Mouse (Mus musculus) CH12.LX (cell line): ENCODE measurements around the gene Rnf31. TPM values are rescaled to one million over a fixed set of nuclear protein-coding genes. Genes with fewer than 3 reads are reported as not detected.

Experiments used
- DNase-seq: peaks from one replicate; pipeline ENCODE4 v3.0.0-alpha.2; 2013; ENCODE audit errors: extremely low read depth
- H3K27ac ChIP-seq: 2 replicates; pipeline ENCODE4 v1.5.1; 2012; ENCODE audit warnings: low read depth, mild to moderate bottlenecking, control low read depth, moderate library complexity; ENCODE audit not compliant: insufficient read depth
- H3K27me3 ChIP-seq: replicated peaks from 2 replicates; pipeline ENCODE3; 2012; ENCODE audit warnings: inconsistent platforms
- H3K36me3 ChIP-seq, 2 experiments: replicated peaks in 1 of 2; 2 replicates each; pipeline versions ENCODE3 to v1.6.1; 2012; ENCODE audit warnings: inconsistent platforms in 1 of 2, low read length in 1 of 2, mild to moderate bottlenecking in 1 of 2, mixed read lengths in 1 of 2, moderate library complexity in 1 of 2; ENCODE audit not compliant: control insufficient read depth in 1 of 2, insufficient read depth in 1 of 2
- H3K4me1 ChIP-seq, 2 experiments: 2 replicates each; pipeline ENCODE4 v1.6.1; 2012; ENCODE audit warnings: inconsistent platforms in 1 of 2, moderate library complexity in 1 of 2; ENCODE audit not compliant: insufficient read depth in 2 of 2, control insufficient read depth in 1 of 2
- H3K4me2 ChIP-seq: 2 replicates; pipeline ENCODE4 v1.6.1; 2012; ENCODE audit warnings: low read depth, mild to moderate bottlenecking, control low read depth; ENCODE audit not compliant: poor library complexity, insufficient read depth, severe bottlenecking
- H3K4me3 ChIP-seq, 3 experiments: fragments of 150-350 bp in 1 of 3; sonication (generic) in 1 of 3; replicated peaks in 1 of 3; 2 replicates each; pipeline versions ENCODE3 to v1.5.1; 2011 to 2012; ENCODE audit warnings: low read depth in 2 of 3, low read length in 2 of 3, mild to moderate bottlenecking in 2 of 3, moderate library complexity in 2 of 3, control low read depth in 1 of 3, improper control_type of control experiment in 1 of 3, inconsistent platforms in 1 of 3, mixed read lengths in 1 of 3; ENCODE audit not compliant: poor library complexity in 1 of 3
- H3K79me2 ChIP-seq: replicated peaks from 2 replicates; pipeline ENCODE4 v1.6.1; 2012; ENCODE audit warnings: mild to moderate bottlenecking, moderate library complexity; ENCODE audit not compliant: control insufficient read depth, poor library complexity, insufficient read depth, severe bottlenecking; ENCODE audit errors: extremely low read depth
- H3K9ac ChIP-seq: 2 replicates; pipeline ENCODE4 v1.6.1; 2012; ENCODE audit warnings: low read depth, mild to moderate bottlenecking, control low read depth, moderate library complexity; ENCODE audit not compliant: insufficient read depth
- H3K9me3 ChIP-seq: replicated peaks from 2 replicates; pipeline ENCODE3; 2012; ENCODE audit warnings: low read length, inconsistent platforms, mixed read lengths
- BHLHE40 ChIP-seq: IDR thresholded peaks from 2 replicates; pipeline ENCODE4 v1.6.1; 2011; ENCODE audit warnings: mild to moderate bottlenecking, low read depth, low read length, improper control_type of control experiment
- CTCF ChIP-seq, 2 experiments: IDR thresholded peaks in 1 of 2; conservative IDR thresholded peaks in 1 of 2; 2 replicates each; pipeline ENCODE4 v1.5.1; 2011 to 2012; ENCODE audit warnings: low read depth in 2 of 2, low read length in 2 of 2, improper control_type of control experiment in 1 of 2, inconsistent platforms in 1 of 2, mild to moderate bottlenecking in 1 of 2, moderate library complexity in 1 of 2
- ELF1 ChIP-seq: IDR thresholded peaks from 2 replicates; pipeline ENCODE4 v1.6.1; 2014; ENCODE audit warnings: low read depth, mild to moderate bottlenecking, inconsistent platforms, low read length, improper control_type of control experiment
- ETS1 ChIP-seq: conservative IDR thresholded peaks from 2 replicates; pipeline ENCODE4 v1.6.1; 2012; ENCODE audit warnings: low read depth, mild to moderate bottlenecking, inconsistent platforms, low read length, improper control_type of control experiment, moderate library complexity
- KAT2A ChIP-seq: IDR thresholded peaks from 2 replicates; pipeline ENCODE4 v1.6.1; 2012; ENCODE audit warnings: low read length, improper control_type of control experiment, inconsistent platforms; ENCODE audit not compliant: insufficient replicate concordance
- MAX ChIP-seq: IDR thresholded peaks from 2 replicates; pipeline ENCODE4 v1.6.1; 2011; ENCODE audit warnings: low read length, improper control_type of control experiment
- MAZ ChIP-seq: IDR thresholded peaks from 2 replicates; pipeline ENCODE4 v1.6.1; 2012; ENCODE audit warnings: low read depth, mild to moderate bottlenecking, inconsistent platforms, low read length, improper control_type of control experiment, moderate library complexity
- MYC ChIP-seq: IDR thresholded peaks from 2 replicates; pipeline ENCODE4 v1.6.1; 2011; ENCODE audit warnings: low read depth, mild to moderate bottlenecking, improper control_type of control experiment, low read length
- PAX5 ChIP-seq: IDR thresholded peaks from 2 replicates; pipeline ENCODE4 v1.6.1; 2012; ENCODE audit warnings: low read length, inconsistent platforms, mixed read lengths
- POLR2A ChIP-seq: IDR thresholded peaks from 2 replicates; pipeline ENCODE4 v1.6.1; 2011; ENCODE audit warnings: low read depth, mild to moderate bottlenecking, improper control_type of control experiment, low read length
- POLR2AphosphoS2 ChIP-seq: IDR thresholded peaks from 2 replicates; pipeline ENCODE4 v1.6.1; 2011; ENCODE audit warnings: low read depth, low read length, improper control_type of control experiment
- RAD21 ChIP-seq: IDR thresholded peaks from 2 replicates; pipeline ENCODE4 v1.6.1; 2011; ENCODE audit warnings: low read depth, mild to moderate bottlenecking, low read length, improper control_type of control experiment, moderate library complexity
- RCOR1 ChIP-seq: conservative IDR thresholded peaks from 2 replicates; pipeline ENCODE4 v1.6.1; 2012; ENCODE audit warnings: low read depth, mild to moderate bottlenecking, inconsistent platforms, low read length, improper control_type of control experiment
- SIN3A ChIP-seq: IDR thresholded peaks from 2 replicates; pipeline ENCODE4 v1.6.1; 2012; ENCODE audit warnings: low read length, improper control_type of control experiment, inconsistent platforms
- SMC3 ChIP-seq: IDR thresholded peaks from 2 replicates; pipeline ENCODE4 v1.6.1; 2011; ENCODE audit warnings: low read depth, low read length, improper control_type of control experiment
- TBP ChIP-seq: conservative IDR thresholded peaks from 2 replicates; pipeline ENCODE4 v1.6.1; 2011; ENCODE audit warnings: low read depth, low read length, improper control_type of control experiment
- UBTF ChIP-seq: IDR thresholded peaks from 2 replicates; pipeline ENCODE4 v1.6.1; 2012; ENCODE audit warnings: low read depth, mild to moderate bottlenecking, inconsistent platforms, low read length, improper control_type of control experiment, moderate library complexity
- USF1 ChIP-seq: IDR thresholded peaks from 2 replicates; pipeline ENCODE4 v1.6.1; 2014; ENCODE audit warnings: low read depth, mild to moderate bottlenecking, inconsistent platforms, low read length, improper control_type of control experiment
- USF2 ChIP-seq: conservative IDR thresholded peaks from 2 replicates; pipeline ENCODE4 v1.6.1; 2011; ENCODE audit warnings: low read depth, low read length, improper control_type of control experiment
- ZKSCAN1 ChIP-seq: IDR thresholded peaks from 2 replicates; pipeline ENCODE4 v1.6.1; 2012; ENCODE audit warnings: low read depth, inconsistent platforms, low read length, improper control_type of control experiment, borderline replicate concordance
- ZMIZ1 ChIP-seq: IDR thresholded peaks from 2 replicates; pipeline ENCODE4 v1.6.1; 2012; ENCODE audit warnings: low read depth, mild to moderate bottlenecking, inconsistent platforms, low read length, improper control_type of control experiment
- dilution Hi-C: fragments of 300-500 bp; cut with MboI; formaldehyde crosslinking; loops from 2 replicates; pipeline ENCODE4 v1.14.3; 2020; ENCODE audit warnings: low sequenced_read_pairs; ENCODE audit not compliant: extremely low pct_unique_long_range_greater_than_20kb, extremely low pct_ligation_motif_present
- in situ Hi-C: fragments of 300-500 bp; cut with MboI; formaldehyde crosslinking; loops from 3 replicates; pipeline ENCODE4 v1.14.3; 2019; ENCODE audit warnings: low sequenced_read_pairs, low pct_ligation_motif_present, low pct_unique_long_range_greater_than_20kb, mixed read lengths
- polyA plus RNA-seq: library from polyadenylated mRNA; unstranded; fragments of >175 nt; gene quantifications from 2 replicates; pipeline ENCODE4 v1.2.1, GENCODE M21; 2012; ENCODE audit warnings: low read depth; ENCODE audit not compliant: insufficient read length
- total RNA-seq, 2 experiments: library from RNA; depleted of rRNA; stranded (reverse); fragments of 300-350 nt in 1 of 2; fragments of >200 nt in 1 of 2; gene quantifications; 2 replicates each; pipeline ENCODE4 v1.2.3; 2012 to 2014

The Rnf31 gene
- total and polyA plus RNA-seq, 3 experiments: 3.8 to 22.6 (median 15.9) TPM

GRCm38 (mm10) chr14:55567496-55567895, 24.0 kb upstream of the Rnf31 start:
- H3K27me3 ChIP-seq: no peaks in the 10 kb centered on the region
- H3K79me2 ChIP-seq: no peaks in the 10 kb centered on the region
- no peak for DNase-seq
- dilution Hi-C loops: no loop called here
- H3K4me1 ChIP-seq: no peaks in the 10 kb centered on the region
- in situ Hi-C loops: no loop called here
- no peak for TF ChIP-seq MAZ
- no peak for TF ChIP-seq TBP
- TF ChIP-seq RAD21: no peak
- TF ChIP-seq, all 38 proteins: peak for 0
- Histone ChIP-seq H3K27ac (no peak overlapping the region), H3K36me3 (peaks cover 54 to 81% of the 10 kb centered on the region in 2 experiments), H3K4me2 (no peak overlapping the region), H3K9me3 (no peaks in the 10 kb centered on the region), H3K9ac (no peak overlapping the region), H3K4me3 (no peak overlapping the region)

- Histone ChIP-seq H3K9ac (no peak overlapping the region), H3K79me2 (no peaks in the 10 kb centered on the region), H3K4me1 (no peaks in the 10 kb centered on the region), H3K4me2 (no peak overlapping the region), H3K9me3 (no peaks in the 10 kb centered on the region), H3K27me3 (no peaks in the 10 kb centered on the region), H3K27ac (no peak overlapping the region), H3K36me3 (peaks cover 35 to 51% of the 10 kb centered on the region in 2 experiments), H3K4me3 (no peak overlapping the region)
- dilution Hi-C loops (no loop called here), in situ Hi-C loops (no loop called here)
- no peak for TF ChIP-seq UBTF
- no peak for TF ChIP-seq PAX5
- no peak for TF ChIP-seq ETS1
- no peak for TF ChIP-seq MAX
- no peak for TF ChIP-seq MAZ
- no peak for TF ChIP-seq KAT2A
- TF ChIP-seq SMC3: no peak
- TF ChIP-seq POLR2AphosphoS2: no peak
- TF ChIP-seq POLR2A: no peak
- no peak for TF ChIP-seq BHLHE40
- TF ChIP-seq USF1: no peak
- TF ChIP-seq USF2: no peak
- TF ChIP-seq ZKSCAN1: no peak
- TF ChIP-seq CTCF (conservative IDR thresholded peaks at IDR 0.05 in 1 of 2, IDR thresholded peaks at IDR 0.05 in 1 of 2; ENCODE audit: low read depth in 2 of 2, low read length in 2 of 2): no peak
- no peak for TF ChIP-seq SIN3A
- no peak for TF ChIP-seq RCOR1
- TF ChIP-seq TBP: no peak
- TF ChIP-seq ZMIZ1: no peak
- no peak for TF ChIP-seq ELF1
- TF ChIP-seq MYC: no peak
- no peak for DNase-seq
These were observed 20.9 kb upstream of the Rnf31 start for GRCm38 (mm10) chr14:55570588-55570987.
